Mouse (Mus musculus): ENCODE measurements around the gene Ttc39a. TPM values are rescaled to one million over a fixed set of nuclear protein-coding genes. Genes with fewer than 3 reads are reported as not detected.
A peak's percentile ranks its signal among the peaks of the same experiment; 100 is the strongest.
"Not testable (repeated sequence)": the region's sequence is repeated elsewhere in the genome, so short reads cannot be mapped to it uniquely, and the experiment has no call there.

Gene Ttc39a
- polyA plus RNA-seq, 1 experiment from 2014 or later = 3.8 TPM

- no peak overlapping the region for H3K4me3 ChIP-seq (ENCODE audit: low read depth, low read length)
- DNase-seq (ENCODE audit: low spot score) (peak; percentile 43), ATAC-seq (replicated peaks; ENCODE audit: low FRiP score) (no peak)
- no peaks in the 10 kb centered on the region for H3K9me3 ChIP-seq (ENCODE audit: control insufficient read depth, low read length)
- no peak overlapping the region for H3K9ac ChIP-seq (ENCODE audit: low read length)
- H3K27ac ChIP-seq (ENCODE audit: low read depth, low read length) = no peak overlapping the region
- peaks cover 3% of the 10 kb centered on the region; the same call in 1 of the 2 replicates for H3K4me1 ChIP-seq (replicated peaks; ENCODE audit: control insufficient read depth, insufficient read depth, low read length)
- H3K36me3 ChIP-seq (ENCODE audit: control insufficient read depth, insufficient read depth, low read length) = no peaks in the 10 kb centered on the region
- no peak overlapping the region for H3K4me2 ChIP-seq (ENCODE audit: low read depth, low read length, severe bottlenecking)
- 73% methylated on average over 5 of the region's 5 CpGs for WGBS
- no peaks in the 10 kb centered on the region for H3K27me3 ChIP-seq (ENCODE audit: control insufficient read depth, insufficient read depth, low read length)
These were observed 5.2 kb upstream of the Ttc39a start for GRCm38 (mm10) chr4:109401176-109401689.

GRCm38 (mm10) chr4:109404908-109405307 lies 1.5 kb upstream of the Ttc39a start:
- H3K27ac ChIP-seq (ENCODE audit: low read depth, low read length); H3K4me2 ChIP-seq (ENCODE audit: low read depth, low read length, severe bottlenecking); H3K4me1 ChIP-seq (replicated peaks; ENCODE audit: control insufficient read depth, insufficient read depth, low read length); ATAC-seq (replicated peaks; ENCODE audit: low FRiP score); H3K27me3 ChIP-seq (ENCODE audit: control insufficient read depth, insufficient read depth, low read length); H3K4me3 ChIP-seq (ENCODE audit: low read depth, low read length); H3K9me3 ChIP-seq (ENCODE audit: control insufficient read depth, low read length); H3K36me3 ChIP-seq (ENCODE audit: control insufficient read depth, insufficient read depth, low read length); H3K9ac ChIP-seq (ENCODE audit: low read length): not testable (repeated sequence)
- DNase-seq (ENCODE audit: low spot score) = peak; percentile 16
- WGBS = 83% methylated on average over 3 of the region's 3 CpGs

- no peaks in the 10 kb centered on the region for H3K27me3 ChIP-seq (ENCODE audit: control insufficient read depth, insufficient read depth, low read length)
- H3K9me3 ChIP-seq (ENCODE audit: control insufficient read depth, low read length) = no peaks in the 10 kb centered on the region
- H3K4me3 ChIP-seq (ENCODE audit: low read depth, low read length) = no peak overlapping the region
- DNase-seq (ENCODE audit: low spot score) = no peak
- no peak overlapping the region for H3K27ac ChIP-seq (ENCODE audit: low read depth, low read length)
- no peak overlapping the region for H3K4me2 ChIP-seq (ENCODE audit: low read depth, low read length, severe bottlenecking)
- no peak overlapping the region for H3K9ac ChIP-seq (ENCODE audit: low read length)
- H3K36me3 ChIP-seq (ENCODE audit: control insufficient read depth, insufficient read depth, low read length) = no peaks in the 10 kb centered on the region
- WGBS = 61% methylated on average over 8 of the region's 8 CpGs
- ATAC-seq (replicated peaks; ENCODE audit: low FRiP score) = peak; percentile 57
- H3K4me1 ChIP-seq (replicated peaks; ENCODE audit: control insufficient read depth, insufficient read depth, low read length) = peaks cover 6% of the 10 kb centered on the region; the same call in 1 of the 2 replicates
These were observed 1.0 kb upstream of the Ttc39a start for GRCm38 (mm10) chr4:109405415-109405814.

- no peaks in the 10 kb centered on the region for H3K9me3 ChIP-seq (ENCODE audit: control insufficient read depth, low read length)
- peak overlapping the region; percentile 61 for H3K9ac ChIP-seq (ENCODE audit: low read length)
- H3K4me1 ChIP-seq (replicated peaks; ENCODE audit: control insufficient read depth, insufficient read depth, low read length) = peaks cover 6% of the 10 kb centered on the region; the same call in 1 of the 2 replicates
- 11% methylated on average over 3 of the region's 3 CpGs for WGBS
- no peaks in the 10 kb centered on the region for H3K36me3 ChIP-seq (ENCODE audit: control insufficient read depth, insufficient read depth, low read length)
- peak overlapping the region; percentile 65 for H3K4me3 ChIP-seq (ENCODE audit: low read depth, low read length)
- peak; percentile 65 for ATAC-seq (replicated peaks; ENCODE audit: low FRiP score)
- H3K27me3 ChIP-seq (ENCODE audit: control insufficient read depth, insufficient read depth, low read length) = no peaks in the 10 kb centered on the region
- peak overlapping the region; percentile 77 for H3K4me2 ChIP-seq (ENCODE audit: low read depth, low read length, severe bottlenecking)
- DNase-seq (ENCODE audit: low spot score) = peak; percentile 69
- no peak overlapping the region; the same call in 1 of the 2 replicates for H3K27ac ChIP-seq (ENCODE audit: low read depth, low read length)
These were observed 353 bp upstream of the Ttc39a start for GRCm38 (mm10) chr4:109406054-109406485.

- DNase-seq (ENCODE audit: low spot score) = no peak
- H3K4me1 ChIP-seq (replicated peaks; ENCODE audit: control insufficient read depth, insufficient read depth, low read length) = peaks cover 6% of the 10 kb centered on the region; the same call in 1 of the 2 replicates
- no peaks in the 10 kb centered on the region for H3K27me3 ChIP-seq (ENCODE audit: control insufficient read depth, insufficient read depth, low read length)
- H3K4me3 ChIP-seq (ENCODE audit: low read depth, low read length) = peak overlapping the region; percentile 65
- H3K4me2 ChIP-seq (ENCODE audit: low read depth, low read length, severe bottlenecking) = peak overlapping the region; percentile 77
- ATAC-seq (replicated peaks; ENCODE audit: low FRiP score) = peak; percentile 28; the same call in 1 of the 2 replicates
- H3K9me3 ChIP-seq (ENCODE audit: control insufficient read depth, low read length) = no peaks in the 10 kb centered on the region
- no peaks in the 10 kb centered on the region for H3K36me3 ChIP-seq (ENCODE audit: control insufficient read depth, insufficient read depth, low read length)
- no peak overlapping the region for H3K27ac ChIP-seq (ENCODE audit: low read depth, low read length)
- WGBS = 3% methylated on average over 24 of the region's 24 CpGs
- H3K9ac ChIP-seq (ENCODE audit: low read length) = peak overlapping the region; percentile 61
These were observed 725 bp downstream of the Ttc39a start for GRCm38 (mm10) chr4:109407176-109407520.

GRCm38 (mm10) chr4:109407701-109408485 lies 1.5 kb downstream of the Ttc39a start:
- no peak for ATAC-seq (replicated peaks; ENCODE audit: low FRiP score)
- no peaks in the 10 kb centered on the region for H3K27me3 ChIP-seq (ENCODE audit: control insufficient read depth, insufficient read depth, low read length)
- H3K4me2 ChIP-seq (ENCODE audit: low read depth, low read length, severe bottlenecking) = 0 out of 2 replicates have a peak overlapping the region, but pooled peaks have one; percentile 15
- H3K9ac ChIP-seq (ENCODE audit: low read length) = no peak overlapping the region
- DNase-seq (ENCODE audit: low spot score) = peak; percentile 48
- no peak overlapping the region for H3K4me3 ChIP-seq (ENCODE audit: low read depth, low read length)
- no peak overlapping the region for H3K27ac ChIP-seq (ENCODE audit: low read depth, low read length)
- H3K4me1 ChIP-seq (replicated peaks; ENCODE audit: control insufficient read depth, insufficient read depth, low read length) = peaks cover 6% of the 10 kb centered on the region; the same call in 1 of the 2 replicates
- no peaks in the 10 kb centered on the region for H3K36me3 ChIP-seq (ENCODE audit: control insufficient read depth, insufficient read depth, low read length)
- WGBS = 87% methylated on average over 9 of the region's 9 CpGs
- H3K9me3 ChIP-seq (ENCODE audit: control insufficient read depth, low read length) = no peaks in the 10 kb centered on the region

GRCm38 (mm10) chr4:109410681-109411376 lies 4.4 kb downstream of the Ttc39a start:
- 70% methylated on average over 9 of the region's 9 CpGs for WGBS
- ATAC-seq (replicated peaks; ENCODE audit: low FRiP score) = no peak
- H3K9ac ChIP-seq (ENCODE audit: low read length) = no peak overlapping the region
- no peak overlapping the region for H3K4me2 ChIP-seq (ENCODE audit: low read depth, low read length, severe bottlenecking)
- H3K4me3 ChIP-seq (ENCODE audit: low read depth, low read length) = no peak overlapping the region
- H3K9me3 ChIP-seq (ENCODE audit: control insufficient read depth, low read length) = no peaks in the 10 kb centered on the region
- H3K4me1 ChIP-seq (replicated peaks; ENCODE audit: control insufficient read depth, insufficient read depth, low read length) = peaks cover 5% of the 10 kb centered on the region; the same call in 1 of the 2 replicates
- H3K27ac ChIP-seq (ENCODE audit: low read depth, low read length) = no peak overlapping the region; the same call in 1 of the 2 replicates
- H3K27me3 ChIP-seq (ENCODE audit: control insufficient read depth, insufficient read depth, low read length) = no peaks in the 10 kb centered on the region
- DNase-seq (ENCODE audit: low spot score) = no peak
- H3K36me3 ChIP-seq (ENCODE audit: control insufficient read depth, insufficient read depth, low read length) = no peaks in the 10 kb centered on the region

- no peak overlapping the region for H3K4me3 ChIP-seq (ENCODE audit: low read depth, low read length)
- no peak for DNase-seq (ENCODE audit: low spot score)
- H3K27me3 ChIP-seq (ENCODE audit: control insufficient read depth, insufficient read depth, low read length) = no peaks in the 10 kb centered on the region
- H3K9ac ChIP-seq (ENCODE audit: low read length) = no peak overlapping the region
- no peaks in the 10 kb centered on the region for H3K36me3 ChIP-seq (ENCODE audit: control insufficient read depth, insufficient read depth, low read length)
- 84% methylated on average over 6 of the region's 6 CpGs for WGBS
- no peak overlapping the region for H3K4me2 ChIP-seq (ENCODE audit: low read depth, low read length, severe bottlenecking)
- H3K4me1 ChIP-seq (replicated peaks; ENCODE audit: control insufficient read depth, insufficient read depth, low read length) = peaks cover 3% of the 10 kb centered on the region; the same call in 1 of the 2 replicates
- no peaks in the 10 kb centered on the region for H3K9me3 ChIP-seq (ENCODE audit: control insufficient read depth, low read length)
- no peak for ATAC-seq (replicated peaks; ENCODE audit: low FRiP score)
- H3K27ac ChIP-seq (ENCODE audit: low read depth, low read length) = no peak overlapping the region; the same call in 1 of the 2 replicates
These were observed 5.0 kb downstream of the Ttc39a start for GRCm38 (mm10) chr4:109411377-109411967.

Measured in forebrain, embryonic 11.5 days (tissue).